Comparison of ENCODE assay signal across 9 mouse cellular contexts in the genomic region with DNA sequence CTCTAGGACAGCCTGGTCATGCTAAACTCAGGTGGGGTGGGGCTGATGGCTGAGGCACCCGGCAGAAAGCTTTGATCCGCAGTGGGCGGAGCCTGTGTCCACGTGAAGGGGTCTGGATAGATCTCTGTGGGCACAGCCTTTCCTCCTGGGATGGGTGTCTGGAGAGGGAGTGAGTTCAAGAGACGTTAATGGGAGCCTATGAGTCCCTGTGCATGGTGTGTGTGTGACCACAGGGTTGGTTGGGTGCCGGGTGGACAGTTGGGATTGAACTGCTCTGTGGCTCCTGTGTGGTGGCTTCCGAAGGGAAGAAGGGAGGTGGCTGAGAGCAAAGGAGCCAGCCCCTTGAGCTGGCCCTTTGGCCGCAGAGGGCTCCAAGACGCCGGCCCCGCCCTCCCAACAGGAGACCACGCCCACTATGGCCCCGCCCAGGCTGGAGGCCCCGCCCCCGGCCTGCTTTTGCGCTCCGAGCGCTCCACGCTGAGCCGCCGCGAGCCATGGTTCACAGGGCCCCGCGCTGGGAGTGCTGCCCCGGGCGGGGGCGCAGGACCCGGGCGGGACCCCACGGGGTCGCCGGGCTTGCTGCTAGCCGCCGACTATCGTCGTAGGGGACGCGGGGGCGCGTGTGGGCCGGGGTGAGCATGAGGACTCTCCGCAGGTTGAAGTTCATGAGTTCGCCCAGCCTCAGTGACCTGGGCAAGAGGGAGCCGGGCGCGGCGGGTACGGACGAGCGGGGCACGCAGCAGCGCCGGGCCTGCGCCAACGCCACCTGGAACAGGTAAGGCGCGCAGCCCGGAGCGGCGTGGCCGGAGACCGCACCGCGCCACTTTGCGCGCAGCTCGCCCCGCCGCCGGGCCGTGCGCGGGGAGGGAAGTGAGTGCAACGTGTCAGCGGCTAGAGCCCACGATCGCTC. TPM values are rescaled to one million over a fixed set of nuclear protein-coding genes. Genes with fewer than 3 reads are reported as not detected.
DNase-seq lines count a peak whose midpoint lies in the region; ATAC-seq lines count a peak whose summit lies in the region.
"Had no signal": no experiment of that assay in that cellular context is flagged by ENCODE, and none has a peak within 500 bp of the region (broad histone marks: within the 10 kb centered on the region; RNA-seq: fewer than 3 reads in every experiment).

No protein-coding gene starts in this region.

- H3K36me3 ChIP-seq in hindbrain, embryonic 12.5 days = no peaks in the 10 kb centered on the region
- H3K36me3 ChIP-seq in limb, embryonic 11.5 days (ENCODE audit: control insufficient read depth, insufficient read depth, low read length) = no peaks in the 10 kb centered on the region
- no peaks in the 10 kb centered on the region for H3K36me3 ChIP-seq in midbrain, embryonic 11.5 days (ENCODE audit: control insufficient read depth, insufficient read depth, low read length)

- WGBS in hindbrain, embryonic 12.5 days = under 1% methylated on average over 71 of the region's 77 CpGs
- under 1% methylated on average over 67 of the region's 77 CpGs for WGBS in limb, embryonic 11.5 days
- WGBS in midbrain, embryonic 11.5 days = 1% methylated on average over 73 of the region's 77 CpGs

- no peaks in the 10 kb centered on the region for H3K9me3 ChIP-seq in hindbrain, embryonic 12.5 days (replicated peaks)
- H3K9me3 ChIP-seq in limb, embryonic 11.5 days (ENCODE audit: control insufficient read depth, low read length) = 0 out of 2 replicates have a peak, but pooled peaks cover 2% of the 10 kb centered on the region
- H3K9me3 ChIP-seq in midbrain, embryonic 11.5 days (ENCODE audit: control insufficient read depth, low read length) = no peaks in the 10 kb centered on the region

- H3K4me1 ChIP-seq in brown adipose tissue, adult 24 weeks (ENCODE audit: control insufficient read depth, insufficient read depth, insufficient read length, low read length) = peaks cover 11% of the 10 kb centered on the region; the same call in 1 of the 2 replicates
- H3K4me1 ChIP-seq in hindbrain, embryonic 12.5 days = peaks cover 17% of the 10 kb centered on the region
- peaks cover 12% of the 10 kb centered on the region; the same call in 1 of the 2 replicates for H3K4me1 ChIP-seq in limb, embryonic 11.5 days (ENCODE audit: control insufficient read depth, insufficient read depth, low read length)
- peaks cover 16% of the 10 kb centered on the region for H3K4me1 ChIP-seq in midbrain, embryonic 11.5 days (ENCODE audit: control insufficient read depth, insufficient read depth, low read length)

- peak overlapping the region; percentile 76 for H3K4me3 ChIP-seq in brown adipose tissue, adult 24 weeks (ENCODE audit: insufficient read depth, low read depth, low read length)
- H3K4me3 ChIP-seq in hindbrain, embryonic 12.5 days = peak overlapping the region; percentile 56
- H3K4me3 ChIP-seq in limb, embryonic 11.5 days (ENCODE audit: low read depth, low read length) = peak overlapping the region; percentile 65
- peak overlapping the region; percentile 56 for H3K4me3 ChIP-seq in midbrain, embryonic 11.5 days (ENCODE audit: low read depth, low read length)

- peak; percentile 44 for ATAC-seq in hindbrain, embryonic 12.5 days (ENCODE audit: low FRiP score)
- ATAC-seq in limb, embryonic 11.5 days (ENCODE audit: insufficient number of reproducible peaks, low FRiP score, low TSS enrichment, low read depth) = peak; percentile 68
- peak; percentile 79 for ATAC-seq in midbrain, embryonic 11.5 days (ENCODE audit: low FRiP score)
- no peak for ATAC-seq in inflammation-experienced regulatory T-cells, adult 6 months

- DNase-seq in R1 (ENCODE audit: low read depth, low spot score) = peak; percentile 90
- peak; percentile 42 to 49 for DNase-seq in frontal cortex, postnatal 25 days (ENCODE audit: low spot score in 2 of 2)
- peak; percentile 93 for DNase-seq in limb, embryonic 11.5 days (ENCODE audit: low spot score)
- peak; percentile 99 for DNase-seq in midbrain, embryonic 11.5 days (ENCODE audit: low spot score, missing footprints)
- peak; percentile 84 to 89 for DNase-seq in spleen, postnatal 10 days (ENCODE audit: low spot score in 2 of 2)

- H3K9ac ChIP-seq in hindbrain, embryonic 12.5 days = peak overlapping the region; percentile 67
- peak overlapping the region; percentile 56 for H3K9ac ChIP-seq in limb, embryonic 11.5 days (ENCODE audit: low read length)
- peak overlapping the region; percentile 46 for H3K9ac ChIP-seq in midbrain, embryonic 11.5 days (ENCODE audit: low read length)

- H3K27me3 ChIP-seq in hindbrain, embryonic 12.5 days = peaks cover 37% of the 10 kb centered on the region
- H3K27me3 ChIP-seq in limb, embryonic 11.5 days (ENCODE audit: control insufficient read depth, insufficient read depth, low read length) = no peaks in the 10 kb centered on the region
- peaks cover 5% of the 10 kb centered on the region for H3K27me3 ChIP-seq in midbrain, embryonic 11.5 days (ENCODE audit: control insufficient read depth, insufficient read depth, low read length)

- H3K4me2 ChIP-seq in hindbrain, embryonic 12.5 days (replicated peaks) = peak overlapping the region; percentile 98
- H3K4me2 ChIP-seq in limb, embryonic 11.5 days (ENCODE audit: low read depth, severe bottlenecking) = peak overlapping the region; percentile 95
- H3K4me2 ChIP-seq in midbrain, embryonic 11.5 days = peak overlapping the region; percentile 75

- no peak overlapping the region for H3K27ac ChIP-seq in brown adipose tissue, adult 24 weeks (replicated peaks; ENCODE audit: low read depth, low read length)
- no peak overlapping the region for H3K27ac ChIP-seq in hindbrain, embryonic 12.5 days
- H3K27ac ChIP-seq in limb, embryonic 11.5 days (replicated peaks; ENCODE audit: low read depth, low read length) = no peak overlapping the region; the same call in 1 of the 2 replicates
- H3K27ac ChIP-seq in midbrain, embryonic 11.5 days (ENCODE audit: low read depth, low read length) = no peak overlapping the region
- H3K27ac ChIP-seq: macrophage had no signal

RNA-seq across cellular contexts. Expression of a gene that starts 11.4 kb away (rescaled TPM):
- polyA plus RNA-seq in brown adipose tissue, adult 24 weeks (2012; ENCODE audit: insufficient read depth, insufficient read length, missing spikeins) = 2.8 and 4.4 TPM in 2 replicates
- 17.9 and 19.4 TPM in 2 replicates for polyA plus RNA-seq in hindbrain, embryonic 12.5 days (2016; fragmentation: Nextera tagmentation; extraction: Ambion mirVana)
- 13.2 and 14.4 TPM in 2 replicates for polyA plus RNA-seq in limb, embryonic 11.5 days (2014; fragmentation: Nextera tagmentation; extraction: Ambion mirVana)
- polyA plus RNA-seq in midbrain, embryonic 11.5 days (2014; fragmentation: Nextera tagmentation; extraction: Ambion mirVana) = 7.3 and 10.9 TPM in 2 replicates
- polyA plus RNA-seq in inflammation-experienced regulatory T-cells, adult 6 months (2017; shearing (Covaris generic)) = 1 to 10 TPM in 1 of 3 experiments, not detected in 2; 1.5 TPM

RNA-seq across cellular contexts. Expression of a gene that starts 39.1 kb away (rescaled TPM):
- polyA plus RNA-seq in brown adipose tissue, adult 24 weeks (2012; ENCODE audit: insufficient read depth, insufficient read length, missing spikeins) = not detected in 2 replicates
- 2.5 and 2.9 TPM in 2 replicates for polyA plus RNA-seq in hindbrain, embryonic 12.5 days (2016; fragmentation: Nextera tagmentation; extraction: Ambion mirVana)
- polyA plus RNA-seq in limb, embryonic 11.5 days (2014; fragmentation: Nextera tagmentation; extraction: Ambion mirVana) = 3.1 and 5.2 TPM in 2 replicates
- 1.1 and 1.7 TPM in 2 replicates for polyA plus RNA-seq in midbrain, embryonic 11.5 days (2014; fragmentation: Nextera tagmentation; extraction: Ambion mirVana)
- polyA plus RNA-seq in inflammation-experienced regulatory T-cells, adult 6 months (2017; shearing (Covaris generic)) = under 1 TPM in 1 of 3 experiments, not detected in 2; 0.24 TPM
- polyA plus RNA-seq: macrophage had no signal

Comparison
In these comparisons a context has a peak if more than half of its experiments do, and no peak if none do; other contexts are left out.
1. DNase-seq: peak in every context shown above with its lines; median percentile 99 in midbrain, embryonic 11.5 days; 93 in limb, embryonic 11.5 days; 90 in R1; 86 in spleen, postnatal 10 days; 46 in frontal cortex, postnatal 25 days.